Mouse (Mus musculus): ENCODE data around the gene Pde4d. TPM values are rescaled to one million over a fixed set of nuclear protein-coding genes. Genes with fewer than 3 reads are reported as not detected.

The Pde4d gene
- polyA plus RNA-seq, 1 experiment from 2014 or later = 13.5 TPM

- no peaks in the 10 kb centered on the region for H3K9me3 ChIP-seq
- 63% methylated on average over 4 of the region's 4 CpGs for WGBS
- no peaks in the 10 kb centered on the region for H3K27me3 ChIP-seq (ENCODE audit: insufficient read depth, poor library complexity, severe bottlenecking)
- no peak overlapping the region for H3K4me3 ChIP-seq
- no peaks in the 10 kb centered on the region for H3K4me1 ChIP-seq (replicated peaks)
- DNase-seq (ENCODE audit: low spot score) = no peak
- H3K27ac ChIP-seq = no peak overlapping the region
- H3K36me3 ChIP-seq = no peaks in the 10 kb centered on the region
Observed at GRCm38 (mm10) chr13:109789151-109789550, 1339.4 kb downstream of the Pde4d start.

- no peaks in the 10 kb centered on the region for H3K9me3 ChIP-seq
- WGBS = 84% methylated on average over 8 of the region's 8 CpGs
- DNase-seq (ENCODE audit: low spot score) = no peak
- H3K36me3 ChIP-seq = no peaks in the 10 kb centered on the region
- no peaks in the 10 kb centered on the region for H3K27me3 ChIP-seq (ENCODE audit: insufficient read depth, poor library complexity, severe bottlenecking)
- H3K4me3 ChIP-seq = no peak overlapping the region
- H3K4me1 ChIP-seq (replicated peaks) = no peaks in the 10 kb centered on the region
- no peak overlapping the region for H3K27ac ChIP-seq
Observed at GRCm38 (mm10) chr13:109790045-109790715, 1340.4 kb downstream of the Pde4d start.

GRCm38 (mm10) chr13:109793918-109794317, 1344.2 kb downstream of the Pde4d start:
- WGBS = 84% methylated on average over 9 of the region's 9 CpGs

GRCm38 (mm10) chr13:109798651-109799050, 1348.9 kb downstream of the Pde4d start:
- 86% methylated on average over 4 of the region's 4 CpGs for whole genome bisulfite sequencing
- H3K27ac ChIP-seq = no peak overlapping the region
- no peak overlapping the region for H3K4me3 ChIP-seq
- H3K27me3 ChIP-seq (ENCODE audit: insufficient read depth, poor library complexity, severe bottlenecking) = no peaks in the 10 kb centered on the region
- H3K4me1 ChIP-seq (replicated peaks) = no peaks in the 10 kb centered on the region
- H3K9me3 ChIP-seq = no peaks in the 10 kb centered on the region
- no peak for DNase-seq (ENCODE audit: low spot score)
- H3K36me3 ChIP-seq = no peaks in the 10 kb centered on the region

More at GRCm38 (mm10) chr13:109793918-109794317, 1344.2 kb downstream of the Pde4d start:
- H3K36me3 ChIP-seq = no peaks in the 10 kb centered on the region
- no peak for DNase-seq (ENCODE audit: low spot score)
- no peak overlapping the region for H3K4me3 ChIP-seq
- H3K27ac ChIP-seq = no peak overlapping the region
- no peaks in the 10 kb centered on the region for H3K9me3 ChIP-seq
- H3K4me1 ChIP-seq (replicated peaks) = no peaks in the 10 kb centered on the region
- no peaks in the 10 kb centered on the region for H3K27me3 ChIP-seq (ENCODE audit: insufficient read depth, poor library complexity, severe bottlenecking)

- no peak for DNase-seq (ENCODE audit: low spot score)
- H3K36me3 ChIP-seq = no peaks in the 10 kb centered on the region
- no peaks in the 10 kb centered on the region for H3K4me1 ChIP-seq (replicated peaks)
- no peaks in the 10 kb centered on the region for H3K9me3 ChIP-seq
- WGBS = 68% methylated on average over 4 of the region's 4 CpGs
- no peaks in the 10 kb centered on the region for H3K27me3 ChIP-seq (ENCODE audit: insufficient read depth, poor library complexity, severe bottlenecking)
- H3K27ac ChIP-seq = no peak overlapping the region
- no peak overlapping the region for H3K4me3 ChIP-seq
Observed at GRCm38 (mm10) chr13:109802201-109802600, 1352.5 kb downstream of the Pde4d start.

GRCm38 (mm10) chr13:109806193-109806966, 1356.6 kb downstream of the Pde4d start:
- Histone ChIP-seq H3K4me1 (replicated peaks) (no peaks in the 10 kb centered on the region), H3K27me3 (ENCODE audit: insufficient read depth, poor library complexity, severe bottlenecking) (no peaks in the 10 kb centered on the region), H3K27ac (no peak overlapping the region), H3K4me3 (no peak overlapping the region), H3K9me3 (no peaks in the 10 kb centered on the region), H3K36me3 (no peaks in the 10 kb centered on the region)
- 88% methylated on average over 5 of the region's 5 CpGs for WGBS
- DNase-seq (ENCODE audit: low spot score) = no peak

- Histone ChIP-seq H3K27me3 (ENCODE audit: insufficient read depth, poor library complexity, severe bottlenecking) (no peaks in the 10 kb centered on the region), H3K9me3 (no peaks in the 10 kb centered on the region), H3K4me3 (no peak overlapping the region), H3K4me1 (replicated peaks) (no peaks in the 10 kb centered on the region), H3K27ac (no peak overlapping the region), H3K36me3 (no peaks in the 10 kb centered on the region)
- DNase-seq (ENCODE audit: low spot score) = no peak
- 88% methylated on average over 2 of the region's 2 CpGs for WGBS
Observed at GRCm38 (mm10) chr13:109807036-109807435, 1357.3 kb downstream of the Pde4d start.

- no peaks in the 10 kb centered on the region for H3K27me3 ChIP-seq (ENCODE audit: insufficient read depth, poor library complexity, severe bottlenecking)
- no peak for DNase-seq (ENCODE audit: low spot score)
- WGBS = 68% methylated on average over 3 of the region's 3 CpGs
- H3K4me3 ChIP-seq = no peak overlapping the region
- no peaks in the 10 kb centered on the region for H3K36me3 ChIP-seq
- H3K4me1 ChIP-seq (replicated peaks) = no peaks in the 10 kb centered on the region
- no peak overlapping the region for H3K27ac ChIP-seq
- H3K9me3 ChIP-seq = no peaks in the 10 kb centered on the region
Observed at GRCm38 (mm10) chr13:109807446-109807845, 1357.7 kb downstream of the Pde4d start.

GRCm38 (mm10) chr13:109808039-109808438, 1358.3 kb downstream of the Pde4d start:
- Histone ChIP-seq H3K4me1 (replicated peaks) (no peaks in the 10 kb centered on the region), H3K27me3 (ENCODE audit: insufficient read depth, poor library complexity, severe bottlenecking) (no peaks in the 10 kb centered on the region), H3K27ac (no peak overlapping the region), H3K9me3 (no peaks in the 10 kb centered on the region), H3K36me3 (no peaks in the 10 kb centered on the region), H3K4me3 (no peak overlapping the region)
- WGBS = 74% methylated on average over 6 of the region's 6 CpGs
- no peak for DNase-seq (ENCODE audit: low spot score)

GRCm38 (mm10) chr13:109808946-109809345, 1359.2 kb downstream of the Pde4d start:
- DNase-seq (ENCODE audit: low spot score) = no peak
- Histone ChIP-seq H3K4me3 (no peak overlapping the region), H3K27me3 (ENCODE audit: insufficient read depth, poor library complexity, severe bottlenecking) (no peaks in the 10 kb centered on the region), H3K4me1 (replicated peaks) (no peaks in the 10 kb centered on the region), H3K27ac (no peak overlapping the region), H3K36me3 (no peaks in the 10 kb centered on the region), H3K9me3 (no peaks in the 10 kb centered on the region)
- WGBS = 89% methylated on average over 6 of the region's 7 CpGs

GRCm38 (mm10) chr13:109809646-109810045, 1359.9 kb downstream of the Pde4d start:
- no peak overlapping the region for H3K4me3 ChIP-seq
- 76% methylated on average over 4 of the region's 4 CpGs for WGBS
- DNase-seq (ENCODE audit: low spot score) = no peak
- no peaks in the 10 kb centered on the region for H3K4me1 ChIP-seq (replicated peaks)
- no peaks in the 10 kb centered on the region for H3K36me3 ChIP-seq
- no peaks in the 10 kb centered on the region for H3K9me3 ChIP-seq
- no peak overlapping the region for H3K27ac ChIP-seq
- H3K27me3 ChIP-seq (ENCODE audit: insufficient read depth, poor library complexity, severe bottlenecking) = no peaks in the 10 kb centered on the region

- Histone ChIP-seq H3K9me3 (no peaks in the 10 kb centered on the region), H3K27me3 (ENCODE audit: insufficient read depth, poor library complexity, severe bottlenecking) (no peaks in the 10 kb centered on the region), H3K4me3 (no peak overlapping the region), H3K4me1 (replicated peaks) (0 out of 2 replicates have a peak, but pooled peaks cover 5% of the 10 kb centered on the region), H3K36me3 (no peaks in the 10 kb centered on the region), H3K27ac (no peak overlapping the region)
- 85% methylated on average over 4 of the region's 4 CpGs for WGBS
- no peak for DNase-seq (ENCODE audit: low spot score)
Observed at GRCm38 (mm10) chr13:109813924-109814323, 1364.2 kb downstream of the Pde4d start.

- Histone ChIP-seq H3K27ac (no peak overlapping the region), H3K27me3 (ENCODE audit: insufficient read depth, poor library complexity, severe bottlenecking) (no peaks in the 10 kb centered on the region), H3K4me1 (replicated peaks) (peaks cover 39% of the 10 kb centered on the region), H3K36me3 (no peaks in the 10 kb centered on the region), H3K9me3 (no peaks in the 10 kb centered on the region), H3K4me3 (no peak overlapping the region)
- DNase-seq (ENCODE audit: low spot score) = no peak
- 85% methylated on average over 3 of the region's 3 CpGs for WGBS
Observed at GRCm38 (mm10) chr13:109819071-109819470, 1369.3 kb downstream of the Pde4d start.
